Mouse (Mus musculus): ENCODE results near the gene Ddi1. TPM values are rescaled to one million over a fixed set of nuclear protein-coding genes. Genes with fewer than 3 reads are reported as not detected.

The Ddi1 gene
- total and polyA plus RNA-seq, 3 experiments: not detected

- no peak for DNase-seq (ENCODE audit: low read depth, low spot score)
- no peaks in the 10 kb centered on the region for H3K79me2 ChIP-seq (ENCODE audit: control insufficient read depth, insufficient read depth, low read length, poor library complexity)
- peaks cover 2 to 3% of the 10 kb centered on the region in 2 experiments; a peak in 2 of 4 replicates for H3K4me1 ChIP-seq (ENCODE audit: control insufficient read depth in 1 of 2, insufficient read depth in 2 of 2, low read length in 2 of 2)
- TF ChIP-seq JUND (IDR thresholded peaks at IDR 0.05; ENCODE audit: low read depth, low read length) (no peak), MEF2A (IDR thresholded peaks at IDR 0.05; ENCODE audit: extremely low read depth, insufficient replicate concordance, low read depth, low read length, poor library complexity, severe bottlenecking) (no peak), E2F4 (IDR thresholded peaks at IDR 0.05; ENCODE audit: borderline replicate concordance, low read depth, low read length) (no peak), SIN3A (IDR thresholded peaks at IDR 0.05; ENCODE audit: low read length) (no peak), NELFE (IDR thresholded peaks at IDR 0.05; ENCODE audit: low read depth, low read length) (no peak), MYB (IDR thresholded peaks at IDR 0.05; ENCODE audit: low read depth, low read length) (no peak), HCFC1 (IDR thresholded peaks at IDR 0.05; ENCODE audit: low read depth, low read length) (no peak), CHD2 (IDR thresholded peaks at IDR 0.05; ENCODE audit: low read length) (no peak), KAT2A (conservative IDR thresholded peaks at IDR 0.05; ENCODE audit: low read depth, low read length) (no peak), EP300 (IDR thresholded peaks at IDR 0.05; ENCODE audit: low read depth in 1 of 2, low read length in 2 of 2) (no peak), NRF1 (IDR thresholded peaks at IDR 0.05; ENCODE audit: insufficient read depth, low read depth, low read length, poor library complexity, severe bottlenecking) (no peak)
- H3K4me3 ChIP-seq (ENCODE audit: control insufficient read depth in 1 of 2, insufficient read depth in 1 of 2, low read depth in 2 of 2, low read length in 2 of 2): no peak overlapping the region
- H3K9ac ChIP-seq (ENCODE audit: control insufficient read depth, low read depth, low read length, poor library complexity, severe bottlenecking): no peak overlapping the region
- H3K9me3 ChIP-seq (replicated peaks; ENCODE audit: insufficient read depth, low read length): no peaks in the 10 kb centered on the region
- H3K27me3 ChIP-seq (ENCODE audit: control insufficient read depth in 1 of 2, insufficient read depth in 2 of 2, low read length in 2 of 2): no peaks in the 10 kb centered on the region
- no peak overlapping the region for H3K27ac ChIP-seq (ENCODE audit: control insufficient read depth, low read depth, low read length)
- H3K36me3 ChIP-seq (ENCODE audit: control insufficient read depth in 1 of 2, insufficient read depth in 2 of 2, low read length in 2 of 2): peaks cover 0 to 7% of the 10 kb centered on the region in 2 experiments; a peak in 2 of 4 replicates
Measured at GRCm38 (mm10) chr9:6304590-6304989, 34.9 kb upstream of the Ddi1 start.

GRCm38 (mm10) chr9:6302050-6302449 is 32.4 kb upstream of the Ddi1 start:
- H3K27me3 ChIP-seq (ENCODE audit: control insufficient read depth in 1 of 2, insufficient read depth in 2 of 2, low read length in 2 of 2): no peaks in the 10 kb centered on the region
- H3K79me2 ChIP-seq (ENCODE audit: control insufficient read depth, insufficient read depth, low read length, poor library complexity): no peaks in the 10 kb centered on the region
- TF ChIP-seq POLR2AphosphoS2 (IDR thresholded peaks at IDR 0.05; ENCODE audit: low read length) (no peak), ZNF384 (IDR thresholded peaks at IDR 0.05; ENCODE audit: low read depth, low read length) (no peak), CHD2 (IDR thresholded peaks at IDR 0.05; ENCODE audit: low read length) (no peak)
- no peak overlapping the region for H3K27ac ChIP-seq (ENCODE audit: control insufficient read depth, low read depth, low read length)
- H3K9me3 ChIP-seq (replicated peaks; ENCODE audit: insufficient read depth, low read length): no peaks in the 10 kb centered on the region
- no peak overlapping the region for H3K9ac ChIP-seq (ENCODE audit: control insufficient read depth, low read depth, low read length, poor library complexity, severe bottlenecking)
- peaks cover 0 to 7% of the 10 kb centered on the region in 2 experiments; a peak in 2 of 4 replicates for H3K36me3 ChIP-seq (ENCODE audit: control insufficient read depth in 1 of 2, insufficient read depth in 2 of 2, low read length in 2 of 2)
- peaks cover 2 to 3% of the 10 kb centered on the region in 2 experiments; a peak in 2 of 4 replicates for H3K4me1 ChIP-seq (ENCODE audit: control insufficient read depth in 1 of 2, insufficient read depth in 2 of 2, low read length in 2 of 2)
- DNase-seq (ENCODE audit: low read depth, low spot score): no peak
- H3K4me3 ChIP-seq (ENCODE audit: control insufficient read depth in 1 of 2, insufficient read depth in 1 of 2, low read depth in 2 of 2, low read length in 2 of 2): no peak overlapping the region

DNA sequence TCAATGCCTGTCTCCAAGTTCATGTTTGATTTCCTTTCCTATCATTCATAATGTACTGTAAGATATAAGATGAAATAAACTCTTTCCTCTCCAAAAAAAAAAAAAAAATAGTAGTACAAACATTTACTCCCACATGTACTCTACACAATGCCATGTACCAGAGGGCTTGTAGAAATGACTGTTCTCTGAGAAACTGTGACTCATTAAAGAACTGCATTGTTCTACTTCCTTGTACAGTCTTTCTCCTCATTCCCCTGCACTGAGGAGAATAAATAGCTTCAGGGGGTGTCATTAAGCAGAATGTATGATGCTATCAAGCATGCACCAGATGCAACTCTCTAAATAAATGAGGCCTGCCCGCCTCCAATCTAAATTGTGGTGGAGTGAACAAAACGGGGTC is 28.9 kb upstream of the Ddi1 start:
- TF ChIP-seq E2F4 (IDR thresholded peaks at IDR 0.05; ENCODE audit: borderline replicate concordance, low read depth, low read length) (no peak), ETS1 (IDR thresholded peaks at IDR 0.05; ENCODE audit: low read depth, low read length) (no peak), TAL1 (IDR thresholded peaks at IDR 0.05; ENCODE audit: low read length) (no peak), MAX (IDR thresholded peaks at IDR 0.05; ENCODE audit: low read length) (no peak), NRF1 (IDR thresholded peaks at IDR 0.05; ENCODE audit: insufficient read depth, low read depth, low read length, poor library complexity, severe bottlenecking) (no peak), ELF1 (IDR thresholded peaks at IDR 0.05; ENCODE audit: low read depth, low read length) (no peak), ZC3H11A (IDR thresholded peaks at IDR 0.05; ENCODE audit: low read depth, low read length) (no peak), CTCF (IDR thresholded peaks at IDR 0.05 in 2 of 3, conservative IDR thresholded peaks at IDR 0.05 in 1 of 3; ENCODE audit: control insufficient read depth in 1 of 3, insufficient read depth in 1 of 3, low read depth in 2 of 3, low read length in 3 of 3, poor library complexity in 1 of 3, severe bottlenecking in 1 of 3) (no peak), MAFK (IDR thresholded peaks at IDR 0.05; ENCODE audit: borderline replicate concordance, low read depth, low read length) (no peak), USF2 (IDR thresholded peaks at IDR 0.05; ENCODE audit: borderline replicate concordance in 1 of 2, insufficient read depth in 1 of 2, low read depth in 1 of 2, low read length in 2 of 2) (no peak), GABPA (IDR thresholded peaks at IDR 0.05; ENCODE audit: low read depth, low read length) (no peak), EP300 (IDR thresholded peaks at IDR 0.05; ENCODE audit: low read depth in 1 of 2, low read length in 2 of 2) (no peak), GATA1 (IDR thresholded peaks at IDR 0.05; ENCODE audit: low read depth, low read length) (no peak), SMC3 (IDR thresholded peaks at IDR 0.05; ENCODE audit: low read depth, low read length) (no peak), NELFE (IDR thresholded peaks at IDR 0.05; ENCODE audit: low read depth, low read length) (no peak), CHD1 (IDR thresholded peaks at IDR 0.05; ENCODE audit: low read depth, low read length) (no peak), POLR2A (IDR thresholded peaks at IDR 0.05; ENCODE audit: control insufficient read depth in 1 of 2, insufficient read depth in 1 of 2, low read depth in 1 of 2, low read length in 2 of 2, poor library complexity in 1 of 2) (no peak)
- no peak for DNase-seq (ENCODE audit: low read depth, low spot score)
- Histone ChIP-seq H3K27ac (ENCODE audit: control insufficient read depth, low read depth, low read length) (no peak overlapping the region), H3K9ac (ENCODE audit: control insufficient read depth, low read depth, low read length, poor library complexity, severe bottlenecking) (no peak overlapping the region), H3K36me3 (ENCODE audit: control insufficient read depth in 1 of 2, insufficient read depth in 2 of 2, low read length in 2 of 2) (no peaks in the 10 kb centered on the region), H3K27me3 (ENCODE audit: control insufficient read depth in 1 of 2, insufficient read depth in 2 of 2, low read length in 2 of 2) (no peaks in the 10 kb centered on the region), H3K9me3 (replicated peaks; ENCODE audit: insufficient read depth, low read length) (no peaks in the 10 kb centered on the region), H3K4me1 (ENCODE audit: control insufficient read depth in 1 of 2, insufficient read depth in 2 of 2, low read length in 2 of 2) (no peaks in the 10 kb centered on the region), H3K79me2 (ENCODE audit: control insufficient read depth, insufficient read depth, low read length, poor library complexity) (no peaks in the 10 kb centered on the region), H3K4me3 (ENCODE audit: control insufficient read depth in 1 of 2, insufficient read depth in 1 of 2, low read depth in 2 of 2, low read length in 2 of 2) (no peak overlapping the region)

Measured in MEL (cell line).